Mouse (Mus musculus) neural tube, postnatal 0 days (tissue): Measurements from ENCODE around the gene Ivl. TPM values are rescaled to one million over a fixed set of nuclear protein-coding genes. Genes with fewer than 3 reads are reported as not detected.

ENCODE experiments used
- polyA plus RNA-seq: library from polyadenylated mRNA; unstranded; fragments of >200 nt; fragmentation: Nextera tagmentation; extraction: Ambion mirVana; gene quantifications from 2 replicates; pipeline ENCODE4 v1.2.1, GENCODE M21; 2015

Gene Ivl
- not detected in 2 replicates for polyA plus RNA-seq

DNA sequence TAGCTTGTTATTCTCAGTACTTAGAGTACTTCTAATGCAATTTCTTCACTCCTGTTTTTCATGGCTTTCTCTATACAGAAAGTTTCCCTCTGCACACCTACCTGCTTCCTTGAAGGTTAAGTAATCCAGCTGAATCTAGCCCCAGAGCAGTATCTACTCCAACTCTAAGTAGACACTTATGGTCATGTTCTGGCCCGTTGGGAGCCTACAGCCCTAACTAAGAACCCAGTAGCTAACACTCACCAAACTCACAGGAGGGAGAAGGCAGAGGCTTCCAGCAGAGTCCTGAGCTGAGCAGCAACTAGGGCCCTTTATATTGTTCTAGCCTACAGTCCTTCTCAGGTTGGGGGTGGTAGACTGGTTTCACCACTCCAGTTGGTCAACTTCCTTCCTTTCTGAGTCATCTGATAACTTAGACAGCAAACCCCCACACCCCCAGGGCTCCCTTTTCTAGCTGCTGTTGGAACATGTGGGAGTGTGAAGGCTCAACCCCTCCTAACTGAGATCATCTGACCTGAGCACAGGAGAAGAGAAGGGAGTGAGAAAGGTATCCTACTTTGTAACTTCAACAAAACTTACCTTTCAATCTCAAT lies at the start of gene Ivl:
Gene Ivl (minus strand): TSS at position 287 of the 593 bp plus-strand sequence.

DNA sequence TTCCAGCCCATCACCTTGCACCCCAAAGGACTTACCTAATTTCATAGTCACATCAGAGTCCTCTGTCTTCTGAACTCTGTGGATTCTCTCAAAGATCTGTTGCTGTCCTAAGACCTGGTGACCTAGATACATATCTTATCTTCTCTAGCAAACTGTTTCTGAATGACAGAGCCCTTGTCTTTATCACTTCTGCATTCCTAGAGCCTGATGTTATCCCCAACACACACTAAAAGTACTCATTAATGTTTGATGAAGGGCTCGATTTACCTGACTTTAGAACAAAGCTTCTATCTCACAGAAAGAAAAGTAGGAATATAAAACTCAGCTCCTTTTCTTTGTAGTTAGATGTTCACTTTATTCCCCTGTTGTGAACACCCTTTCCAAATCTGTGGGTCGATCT lies 48.0 kb upstream of the Ivl start, which contains the start of gene Lce6a:
Gene Lce6a (minus strand): TSS at position 101 of the 400 bp plus-strand sequence.

DNA sequence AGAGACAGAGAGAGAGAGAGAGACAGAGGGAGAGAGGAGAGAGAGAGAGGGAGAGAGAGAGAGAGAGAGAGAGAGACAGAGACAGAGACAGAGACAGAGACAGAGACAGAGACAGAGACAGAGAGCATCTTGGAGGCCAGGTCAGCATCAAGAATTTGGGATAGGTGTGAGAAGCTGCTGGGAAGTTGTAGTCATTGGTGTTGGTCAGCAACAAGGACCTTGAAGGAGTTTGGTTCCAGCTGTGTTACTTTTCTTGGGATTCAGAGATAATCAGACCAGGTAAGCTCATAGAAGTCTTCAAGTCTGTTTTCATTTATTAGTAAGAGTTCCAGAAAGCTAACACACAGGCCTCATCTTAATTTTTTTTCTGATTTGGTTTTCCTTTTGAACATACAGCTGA lies 33.9 kb upstream of the Ivl start, which contains the start of gene 2210017I01Rik:
Gene 2210017I01Rik (minus strand): TSS at position 101 of the 400 bp plus-strand sequence.

DNA sequence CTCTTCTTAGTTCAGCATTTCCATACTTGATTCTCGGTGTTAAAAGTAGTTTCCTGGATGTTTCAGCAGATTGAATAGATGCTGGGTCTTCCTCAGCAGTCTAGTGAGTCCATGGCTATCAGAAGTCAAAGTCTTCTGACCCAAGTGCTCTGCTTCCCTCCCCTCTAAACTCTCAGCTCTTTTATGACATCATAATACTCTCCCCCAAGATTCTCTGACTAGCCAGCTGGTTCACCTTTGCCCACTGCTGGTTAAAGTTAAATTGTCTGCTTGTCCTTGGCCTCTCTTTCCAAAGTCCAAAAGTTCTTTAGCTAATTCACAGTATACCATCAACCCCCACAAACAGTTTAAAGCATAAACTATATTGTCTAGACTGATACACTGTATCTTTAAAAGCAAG lies 15.3 kb upstream of the Ivl start, which contains the start of gene Smcp:
Gene Smcp (minus strand): TSS at position 140 of the 400 bp plus-strand sequence.

DNA sequence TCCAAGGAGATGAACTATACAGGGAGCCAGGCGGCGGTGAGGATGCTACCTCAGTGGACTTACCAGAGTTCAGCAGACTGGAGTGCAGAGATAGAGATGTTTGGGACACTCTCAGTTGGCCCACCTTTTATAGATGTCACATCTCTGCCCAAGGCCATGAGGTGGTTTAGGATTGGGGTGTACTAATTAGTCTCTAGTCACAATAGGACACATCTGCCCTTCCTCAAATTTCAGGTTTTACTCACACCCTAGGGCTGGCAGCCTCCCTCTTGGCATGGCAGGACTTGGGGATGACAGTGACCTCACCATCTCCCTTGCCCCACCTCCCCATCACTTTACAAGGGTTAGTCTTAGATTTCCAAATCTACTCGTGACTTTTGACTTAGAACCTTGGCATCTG lies 39.1 kb downstream of the Ivl start, which contains the start of gene 2310046K23Rik:
Gene 2310046K23Rik (minus strand): TSS at position 101 of the 400 bp plus-strand sequence.

Other genes starting within 250 kb of the Ivl start
- not detected in 2 replicates for gene Sprr2d, start 234.6 kb downstream of the Ivl start, polyA plus RNA-seq
- gene Sprr2e, start 221.6 kb downstream of the Ivl start, polyA plus RNA-seq: not detected in 2 replicates
- gene Sprr2f, start 208.5 kb downstream of the Ivl start, polyA plus RNA-seq: not detected in 2 replicates
- gene Sprr2h, start 188.1 kb downstream of the Ivl start, polyA plus RNA-seq: not detected in 2 replicates
- not detected in 2 replicates for gene Sprr2i, start 165.7 kb downstream of the Ivl start, polyA plus RNA-seq
- gene Sprr2j-ps, start 155.7 kb downstream of the Ivl start, polyA plus RNA-seq: not detected in 2 replicates
- gene Gm9774, start 144.3 kb downstream of the Ivl start, polyA plus RNA-seq: 7.8 and 9.7 TPM in 2 replicates
- gene Sprr2k, start 141.2 kb downstream of the Ivl start, polyA plus RNA-seq: not detected in 2 replicates
- gene Sprr1b, start 134.9 kb downstream of the Ivl start, polyA plus RNA-seq: not detected in 2 replicates
- not detected in 2 replicates for gene Sprr3, start 115.0 kb downstream of the Ivl start, polyA plus RNA-seq
- 0.85 and 1.2 TPM in 2 replicates for gene Sprr1a, start 87.8 kb downstream of the Ivl start, polyA plus RNA-seq
- gene Sprr4, start 73.2 kb downstream of the Ivl start, polyA plus RNA-seq: not detected in 2 replicates
- not detected in 2 replicates for gene 2310046K23Rik, start 39.2 kb downstream of the Ivl start, polyA plus RNA-seq
- not detected in 2 replicates for gene Smcp, start 15.3 kb upstream of the Ivl start, polyA plus RNA-seq
- gene 2210017I01Rik, start 33.8 kb upstream of the Ivl start, polyA plus RNA-seq: not detected in 2 replicates
- gene Lce6a, start 47.9 kb upstream of the Ivl start, polyA plus RNA-seq: not detected in 2 replicates
- not detected in 2 replicates for gene Lce1a1, start 74.6 kb upstream of the Ivl start, polyA plus RNA-seq
- not detected in 2 replicates for gene Lce1b, start 83.2 kb upstream of the Ivl start, polyA plus RNA-seq
- gene Lce1a2, start 96.6 kb upstream of the Ivl start, polyA plus RNA-seq: not detected in 2 replicates
- not detected in 2 replicates for gene Lce1c, start 105.5 kb upstream of the Ivl start, polyA plus RNA-seq
- not detected in 2 replicates for gene Lce1d, start 113.5 kb upstream of the Ivl start, polyA plus RNA-seq
- gene Lce1e, start 135.3 kb upstream of the Ivl start, polyA plus RNA-seq: not detected in 2 replicates
- gene Lce1f, start 146.6 kb upstream of the Ivl start, polyA plus RNA-seq: not detected in 2 replicates
- gene Gm38119, start 165.4 kb upstream of the Ivl start, polyA plus RNA-seq: not detected in 2 replicates
- not detected in 2 replicates for gene Lce1g, start 178.6 kb upstream of the Ivl start, polyA plus RNA-seq
- gene Lce1h, start 191.3 kb upstream of the Ivl start, polyA plus RNA-seq: not detected in 2 replicates
- gene Lce1i, start 205.2 kb upstream of the Ivl start, polyA plus RNA-seq: not detected in 2 replicates
- not detected in 2 replicates for gene Lce1j, start 216.8 kb upstream of the Ivl start, polyA plus RNA-seq
- not detected in 2 replicates for gene Lce1k, start 234.2 kb upstream of the Ivl start, polyA plus RNA-seq